ENCODE assay signal across 9 mouse cellular contexts in genomic region chr17:85463497-85464392, GRCm38 (mm10).
DNase-seq lines count a peak whose midpoint lies in the region; ATAC-seq lines count a peak whose summit lies in the region.
"Had no signal": no experiment of that assay in that cellular context is flagged by ENCODE, and none has a peak within 500 bp of the region (broad histone marks: within the 10 kb centered on the region; RNA-seq: fewer than 3 reads in every experiment).

No protein-coding gene starts in this region.

- intact Hi-C loops in heart, postnatal 36 days (cut with DNase I): no loop called here

- WGBS in heart, embryonic 11.5 days (ENCODE audit: insufficient replicate concordance): 15% methylated on average over 22 of the region's 22 CpGs
- 14% methylated on average over 22 of the region's 22 CpGs for WGBS in forebrain, embryonic 15.5 days
- WGBS in limb, embryonic 12.5 days: 6% methylated on average over 22 of the region's 22 CpGs

- H3K4me3 ChIP-seq in heart, embryonic 11.5 days (ENCODE audit: low read depth, low read length): peak overlapping the region; percentile 29; the same call in 1 of the 2 replicates
- H3K4me3 ChIP-seq in forebrain, embryonic 15.5 days: 0 out of 2 replicates have a peak overlapping the region, but pooled peaks have one; percentile 2
- H3K4me3 ChIP-seq in limb, embryonic 12.5 days (replicated peaks): peak overlapping the region; percentile 15; the same call in 1 of the 2 replicates
- H3K4me3 ChIP-seq: myocyte had no signal

- H3K4me1 ChIP-seq in heart, embryonic 11.5 days (ENCODE audit: control insufficient read depth, insufficient read depth, low read length): peaks cover 15% of the 10 kb centered on the region; the same call in 1 of the 2 replicates
- peaks cover 23% of the 10 kb centered on the region for H3K4me1 ChIP-seq in forebrain, embryonic 15.5 days
- peaks cover 29% of the 10 kb centered on the region for H3K4me1 ChIP-seq in limb, embryonic 12.5 days (replicated peaks)

- H3K9ac ChIP-seq in heart, embryonic 11.5 days (ENCODE audit: low read depth, low read length): no peak overlapping the region
- no peak overlapping the region; the same call in 1 of the 2 replicates for H3K9ac ChIP-seq in forebrain, embryonic 15.5 days (replicated peaks)
- H3K9ac ChIP-seq in limb, embryonic 12.5 days (replicated peaks): no peak overlapping the region

- no peaks in the 10 kb centered on the region for H3K9me3 ChIP-seq in heart, embryonic 11.5 days (replicated peaks; ENCODE audit: control insufficient read depth, low read length)
- H3K9me3 ChIP-seq in forebrain, embryonic 15.5 days: no peaks in the 10 kb centered on the region
- H3K9me3 ChIP-seq in limb, embryonic 12.5 days: no peaks in the 10 kb centered on the region

- H3K36me3 ChIP-seq in heart, embryonic 11.5 days (ENCODE audit: control insufficient read depth, insufficient read depth, low read length): no peaks in the 10 kb centered on the region
- H3K36me3 ChIP-seq in forebrain, embryonic 15.5 days: no peaks in the 10 kb centered on the region
- H3K36me3 ChIP-seq in limb, embryonic 12.5 days: no peaks in the 10 kb centered on the region

- ATAC-seq in heart, embryonic 11.5 days (replicated peaks; ENCODE audit: insufficient number of reproducible peaks, low FRiP score, low TSS enrichment): no peak
- no peak for ATAC-seq in forebrain, embryonic 15.5 days (replicated peaks)
- ATAC-seq in limb, embryonic 12.5 days (ENCODE audit: insufficient number of reproducible peaks, insufficient read depth, low FRiP score, low TSS enrichment, low read depth): no peak

- no peak overlapping the region for H3K27ac ChIP-seq in heart, embryonic 11.5 days (ENCODE audit: low read depth, low read length)
- H3K27ac ChIP-seq in forebrain, embryonic 15.5 days (replicated peaks): no peak overlapping the region
- H3K27ac ChIP-seq in limb, embryonic 12.5 days: peak overlapping the region; percentile 62; the same call in 1 of the 2 replicates

- DNase-seq in heart, postnatal 36 days: no peak
- DNase-seq in NIH3T3 (ENCODE audit: low read depth): peak; percentile 19
- no peak for DNase-seq in thymus, postnatal 10 days (ENCODE audit: low spot score in 2 of 2)
- no peak for DNase-seq in right cerebral cortex, postnatal 25 days
- DNase-seq in gastrocnemius, adult 18-20 months (ENCODE audit: low spot score): no peak

- peak overlapping the region; percentile 58 for H3K4me2 ChIP-seq in heart, embryonic 11.5 days
- peak overlapping the region; percentile 11; the same call in 1 of the 2 replicates for H3K4me2 ChIP-seq in forebrain, embryonic 15.5 days (replicated peaks)
- peak overlapping the region; percentile 53 for H3K4me2 ChIP-seq in limb, embryonic 12.5 days

- H3K27me3 ChIP-seq in heart, embryonic 11.5 days (ENCODE audit: control insufficient read depth, insufficient read depth, low read length): peaks cover 86% of the 10 kb centered on the region
- peaks cover 79% of the 10 kb centered on the region for H3K27me3 ChIP-seq in forebrain, embryonic 15.5 days
- H3K27me3 ChIP-seq in limb, embryonic 12.5 days: peaks cover 94% of the 10 kb centered on the region
